8 mouse cellular contexts compared by ENCODE assay signal in genomic region chr6:23132573-23133181, GRCm38 (mm10). TPM values are rescaled to one million over a fixed set of nuclear protein-coding genes. Genes with fewer than 3 reads are reported as not detected.
DNase-seq lines count a peak whose midpoint lies in the region; ATAC-seq and TF ChIP-seq lines count a peak whose summit lies in the region.

Gene Aass, minus strand, starts transcription at chr6:23132986.

- peaks cover 13% of the 10 kb centered on the region for H3K4me1 ChIP-seq in liver, adult 2 months (ENCODE audit: control insufficient read depth, insufficient read depth, low read length)

- peak; percentile 36; the same call in 1 of the 2 replicates for TF ChIP-seq POLR2A in liver, adult 2 months (IDR thresholded peaks at IDR 0.05; ENCODE audit: extremely low read depth, insufficient read depth, low read length)

- peak; percentile 22 to 74 for DNase-seq in adrenal gland, adult (ENCODE audit: inconsistent age in 2 of 2, low spot score in 1 of 2)
- DNase-seq in embryo, embryonic 11 days = peak; percentile 64
- peak; percentile 36 to 51 for DNase-seq in heart, adult 9 months (ENCODE audit: low spot score in 2 of 2)
- peak; percentile 68 for DNase-seq in kidney, adult 18-20 months
- peak; percentile 100 for DNase-seq in liver, adult 2 months (ENCODE audit: extremely low read depth, low read depth, low spot score)
- peak; percentile 54 for DNase-seq in neural tube, embryonic 10.5 days (ENCODE audit: extremely low spot score, low spot score)
- no peak for DNase-seq in cerebellum, adult 9-11 months

- H3K36me3 ChIP-seq in liver, adult 2 months (ENCODE audit: control insufficient read depth, insufficient read depth, low read length) = no peaks in the 10 kb centered on the region; the same call in 1 of the 2 replicates

- peak within 1 kb of the TSS; percentile 99 for H3K27ac ChIP-seq in liver, adult 2 months (replicated peaks; ENCODE audit: insufficient read depth, low read depth, low read length)

- peak within 1 kb of the TSS; percentile 92 for H3K9ac ChIP-seq in liver, adult 2 months (ENCODE audit: low read depth, low read length)

- H3K4me3 ChIP-seq in liver, adult 2 months (ENCODE audit: insufficient read depth, low read depth, low read length) = peak within 1 kb of the TSS; percentile 99

- no peaks in the 10 kb centered on the region for H3K27me3 ChIP-seq in liver, adult 2 months (ENCODE audit: control insufficient read depth, insufficient read depth, low read length)

- TF ChIP-seq CTCF in liver, adult 2 months (IDR thresholded peaks at IDR 0.05; ENCODE audit: low read depth, low read length) = no peak

- peaks cover 7% of the 10 kb centered on the region; the same call in 1 of the 2 replicates for H3K79me2 ChIP-seq in liver, adult 2 months (ENCODE audit: control insufficient read depth, insufficient read depth, low read length)

- ATAC-seq in CD4-positive, CD25-positive, alpha-beta regulatory T cell, adult 4 months = no peak

- 2% methylated on average over 20 of the region's 20 CpGs for WGBS in liver, adult 2 months

RNA-seq across cellular contexts. Expression of gene Aass, which starts in this region (rescaled TPM):
- total RNA-seq in liver, adult 2 months (2014; rRNA removed) = 328 and 378 TPM in 2 replicates
- 66.8 and 84.2 TPM in 2 replicates for polyA plus RNA-seq in liver, adult 2 months (2012; rRNA removed)
- not detected for polyA plus RNA-seq in CD4-positive, CD25-positive, alpha-beta regulatory T cell, adult 4 months (2017; shearing (Covaris generic))

Comparison
In these comparisons a context has a peak if more than half of its experiments do, and no peak if none do; other contexts are left out.
1. RNA of gene Aass (polyA plus RNA-seq): 66.8 to 84.2 TPM in liver, adult 2 months; not detected in CD4-positive, CD25-positive, alpha-beta regulatory T cell, adult 4 months; every median in the first group is over 10 times any median in the second.